Mouse (Mus musculus): Measurements from ENCODE around the gene Sema6d.

DNA sequence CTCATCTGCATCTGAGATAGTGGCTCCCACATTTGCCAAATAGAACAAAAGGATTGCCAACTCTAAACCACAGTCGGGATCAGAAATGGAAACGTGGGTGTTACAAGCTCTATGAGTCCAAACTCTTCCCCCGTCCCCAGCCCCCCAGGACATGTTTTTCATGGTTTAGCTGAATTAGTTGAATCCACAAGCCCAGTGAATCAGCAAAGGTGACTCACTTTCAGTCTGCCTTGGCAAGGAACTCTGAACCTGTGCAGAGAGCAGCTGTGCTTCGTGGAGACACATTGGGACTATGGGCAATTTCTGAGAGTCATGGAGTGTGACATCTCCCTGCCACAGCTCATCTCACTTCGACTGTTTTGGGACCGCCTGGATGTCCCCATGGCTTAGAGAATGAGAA, 419.7 kb downstream of the Sema6d start:
- TF ChIP-seq EP300 (IDR thresholded peaks at IDR 0.05; ENCODE audit: insufficient read depth, low read depth, low read length) (no peak), POLR2A (IDR thresholded peaks at IDR 0.05; ENCODE audit: insufficient read depth, low read depth, low read length) (no peak), CTCF (IDR thresholded peaks at IDR 0.05) (no peak)
